Mouse (Mus musculus) olfactory bulb, adult 2 months (tissue): ENCODE measurements around the gene Majin.

ENCODE experiments used
- CTCF ChIP-seq: fragments of 200-500 bp; IDR thresholded peaks from 2 replicates; pipeline ENCODE4 v1.5.1; 2012; ENCODE audit warnings: low read depth, mild to moderate bottlenecking, low read length, moderate library complexity; ENCODE audit not compliant: insufficient read depth
- POLR2A ChIP-seq: fragments of 200-500 bp; IDR thresholded peaks from 2 replicates; pipeline ENCODE4 v1.6.1; 2012; ENCODE audit warnings: mild to moderate bottlenecking, low read depth, low read length, moderate library complexity; ENCODE audit not compliant: insufficient read depth

- TF ChIP-seq CTCF (no peak), POLR2A (no peak)
These were observed 85.7 kb downstream of the Majin start for GRCm38 (mm10) chr19:6269798-6270475.
